Mouse (Mus musculus) forebrain, embryonic 11.5 days (tissue): ENCODE measurements around the gene Gm17018. TPM values are rescaled to one million over a fixed set of nuclear protein-coding genes. Genes with fewer than 3 reads are reported as not detected.

Source experiments
- ATAC-seq: fragments of 200-750 bp; cut with Nextera tagmentation; replicated peaks from 2 replicates; pipeline ENCODE4 v1.8.0; 2017; ENCODE audit warnings: moderate TSS enrichment; ENCODE audit not compliant: low FRiP score
- DNase-seq: peaks from one replicate; pipeline ENCODE4 v3.0.0-alpha.2; 2017; ENCODE audit warnings: low spot score
- H3K27ac ChIP-seq: fragments of 300-500 bp; sonication (generic); 2 replicates; pipeline ENCODE4 v1.5.1; 2014; ENCODE audit warnings: low read depth, low read length
- H3K27me3 ChIP-seq: fragments of 300-500 bp; sonication (generic); 2 replicates; pipeline ENCODE4 v1.6.1; 2014; ENCODE audit warnings: mild to moderate bottlenecking, low read length, mixed read lengths; ENCODE audit not compliant: control insufficient read depth, insufficient read depth
- H3K36me3 ChIP-seq: fragments of 300-500 bp; sonication (generic); 2 replicates; pipeline ENCODE4 v1.6.1; 2014; ENCODE audit warnings: mild to moderate bottlenecking, low read length, moderate library complexity, mixed read lengths; ENCODE audit not compliant: control insufficient read depth, insufficient read depth
- H3K4me1 ChIP-seq: fragments of 300-500 bp; sonication (generic); replicated peaks from 2 replicates; pipeline ENCODE4 v1.6.1; 2014; ENCODE audit warnings: low read length, mixed read lengths; ENCODE audit not compliant: control insufficient read depth, insufficient read depth
- H3K4me2 ChIP-seq: fragments of 300-500 bp; sonication (generic); 2 replicates; pipeline ENCODE4 v1.6.1; 2014; ENCODE audit warnings: low read depth, mild to moderate bottlenecking, low read length, moderate library complexity, mixed read lengths; ENCODE audit not compliant: severe bottlenecking
- H3K4me3 ChIP-seq: fragments of 300-500 bp; sonication (generic); 2 replicates; pipeline ENCODE4 v1.5.1; 2014; ENCODE audit warnings: low read depth, low read length
- H3K9ac ChIP-seq: fragments of 300-500 bp; sonication (generic); 2 replicates; pipeline ENCODE4 v1.6.1; 2014; ENCODE audit warnings: low read length
- H3K9me3 ChIP-seq: fragments of 300-500 bp; sonication (generic); 2 replicates; pipeline ENCODE4 v1.6.1; 2016; ENCODE audit warnings: low read length, mixed read lengths; ENCODE audit not compliant: control insufficient read depth
- WGBS: fragments of 180-500 bp; shearing (Covaris S2); extraction: QIAGEN DNeasy Blood & Tissue Kit; methylation state at CpG from one replicate; pipeline ENCODE4 v1.1.7; 2014; 5-methylcytosine and 5-hydroxymethylcytosine counted together
- polyA plus RNA-seq: library from polyadenylated mRNA; unstranded; fragments of >200 nt; fragmentation: Nextera tagmentation; extraction: Ambion mirVana; gene quantifications from 2 replicates; pipeline ENCODE4 v1.2.1, GENCODE M21; 2014

The Gm17018 gene
- polyA plus RNA-seq = 49.7 and 53.9 TPM in 2 replicates

DNA sequence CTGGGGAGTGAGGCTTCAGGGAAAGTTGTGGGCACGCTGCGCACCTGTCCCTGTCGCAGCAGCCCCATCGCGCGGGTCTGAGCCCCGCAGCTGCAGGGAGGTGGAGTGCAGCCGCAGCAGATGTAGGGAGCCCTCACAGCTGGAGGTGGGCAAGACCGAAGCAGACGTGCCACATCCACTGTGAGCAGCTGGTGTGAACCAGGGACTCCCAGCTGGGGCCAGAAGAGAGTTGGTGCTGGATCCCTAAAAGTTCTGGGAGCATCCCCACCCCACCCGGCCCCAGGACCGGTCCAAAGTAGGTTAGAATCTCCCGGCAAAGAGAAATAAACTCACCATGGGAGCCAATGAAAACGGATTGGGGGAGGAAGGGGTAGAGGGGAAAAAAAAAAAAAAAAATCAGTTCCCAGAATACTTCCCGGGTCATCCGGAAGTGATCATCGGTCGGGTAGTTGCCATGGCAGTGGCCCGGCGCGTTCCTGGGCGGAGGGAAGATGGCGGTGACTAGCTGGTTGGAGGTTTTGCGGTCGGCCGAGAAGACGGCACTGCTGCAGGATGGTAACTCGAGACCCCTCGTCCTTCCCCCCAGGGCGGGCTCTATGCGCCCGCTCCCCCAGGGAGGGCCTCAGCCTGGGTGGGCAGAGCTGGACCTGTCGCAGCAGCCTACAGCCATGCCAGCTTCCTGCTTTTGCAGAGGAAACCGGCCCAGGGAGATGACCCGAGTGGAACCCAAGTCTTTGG, at the start of gene Gm17018, which contains the start of gene Poll:
Gene Gm17018, plus strand, starts transcription at position 463 of the 738 bp plus-strand sequence.
Gene Poll, minus strand, starts transcription at position 379 of the 738 bp plus-strand sequence.
- Histone ChIP-seq H3K4me1 (0 out of 2 replicates have a peak, but pooled peaks cover 3% of the 10 kb centered on the region), H3K4me3 (peak within 1 kb of the TSS; percentile 49), H3K27me3 (no peaks in the 10 kb centered on the region), H3K27ac (no peak within 1 kb of the TSS), H3K9me3 (no peaks in the 10 kb centered on the region), H3K36me3 (no peaks in the 10 kb centered on the region; the same call in 1 of the 2 replicates), H3K9ac (peak within 1 kb of the TSS; percentile 67), H3K4me2 (peak within 1 kb of the TSS; percentile 92)
- under 1% methylated on average over 35 of the region's 35 CpGs for WGBS
- DNase-seq (peak; percentile 90), ATAC-seq (peak; percentile 82)

DNA sequence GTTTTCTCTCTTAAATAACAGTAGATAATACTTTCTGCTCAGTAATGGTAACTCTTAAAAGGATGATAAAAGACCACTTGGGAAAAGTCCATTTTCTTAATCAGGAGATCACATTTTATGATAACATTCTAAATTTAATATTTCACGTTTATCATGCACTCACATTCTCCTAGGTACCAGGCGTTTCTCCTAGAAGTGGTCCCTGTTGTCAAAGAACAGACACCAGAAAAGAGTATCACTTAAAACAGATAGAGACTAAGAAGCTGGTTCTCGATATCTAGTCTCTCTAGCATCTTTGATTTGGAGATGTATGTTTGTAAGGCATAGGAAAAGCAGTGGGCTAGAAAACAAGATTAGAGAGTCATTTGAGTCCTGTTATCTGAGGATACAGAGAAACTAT, 49.7 kb upstream of the Gm17018 start:
- no peaks in the 10 kb centered on the region for H3K4me1 ChIP-seq
- H3K4me2 ChIP-seq = no peak overlapping the region
- H3K36me3 ChIP-seq = no peaks in the 10 kb centered on the region; the same call in 1 of the 2 replicates
- no peaks in the 10 kb centered on the region for H3K9me3 ChIP-seq
- no peak overlapping the region for H3K27ac ChIP-seq
- DNase-seq (no peak), ATAC-seq (no peak)
- H3K9ac ChIP-seq = no peak overlapping the region
- no peak overlapping the region for H3K4me3 ChIP-seq
- WGBS = 75% methylated on average over 3 of the region's 3 CpGs
- no peaks in the 10 kb centered on the region for H3K27me3 ChIP-seq

DNA sequence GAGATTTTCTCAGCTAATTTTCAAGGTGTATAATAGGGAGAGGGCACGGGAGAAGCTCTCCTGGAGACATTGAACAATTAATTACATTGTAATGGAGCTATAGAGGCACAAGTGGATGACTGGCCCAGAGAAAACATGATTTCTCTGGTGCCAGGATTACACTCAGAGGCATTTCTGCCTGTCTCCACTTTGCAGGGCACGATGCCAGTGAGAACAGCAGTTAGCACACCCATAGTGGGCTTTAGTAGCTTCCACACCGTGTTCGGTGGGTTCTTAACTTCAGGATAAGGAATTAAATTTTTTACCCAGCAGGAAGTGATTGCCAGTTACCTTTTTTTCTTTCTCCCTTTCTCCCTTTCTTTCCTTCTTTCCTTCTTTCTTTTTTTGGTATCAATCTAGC, 49.0 kb upstream of the Gm17018 start:
- Histone ChIP-seq H3K4me2 (no peak overlapping the region), H3K4me1 (no peaks in the 10 kb centered on the region), H3K9me3 (no peaks in the 10 kb centered on the region), H3K4me3 (no peak overlapping the region), H3K27ac (no peak overlapping the region), H3K27me3 (no peaks in the 10 kb centered on the region), H3K36me3 (peaks cover 2% of the 10 kb centered on the region; the same call in 1 of the 2 replicates), H3K9ac (no peak overlapping the region)
- WGBS = 75% methylated on average over 4 of the region's 4 CpGs
- no peak for DNase-seq
- ATAC-seq = no peak

DNA sequence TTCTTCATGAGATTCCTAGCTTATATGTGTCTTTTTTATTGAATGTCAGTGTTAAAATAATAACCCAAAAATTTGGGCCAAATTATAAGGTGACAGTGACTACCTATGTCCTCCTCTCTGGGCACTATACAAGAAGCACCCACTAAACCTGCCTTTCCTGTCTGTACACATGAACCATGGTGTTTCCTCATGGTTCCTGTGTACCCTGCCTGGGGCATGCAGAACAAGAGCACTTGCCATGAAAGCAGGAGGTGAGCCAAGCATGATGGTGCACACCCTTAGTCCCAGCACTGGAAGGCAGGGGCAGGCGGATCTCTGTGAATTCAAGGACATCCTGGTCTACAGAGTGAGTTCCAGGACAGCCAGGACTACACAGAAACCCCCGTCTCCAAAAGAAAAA, 45.1 kb upstream of the Gm17018 start:
- Histone ChIP-seq H3K9me3 (no peaks in the 10 kb centered on the region), H3K4me2 (no peak overlapping the region), H3K4me3 (no peak overlapping the region), H3K27ac (no peak overlapping the region), H3K36me3 (peaks cover 2% of the 10 kb centered on the region; the same call in 1 of the 2 replicates), H3K4me1 (no peaks in the 10 kb centered on the region), H3K9ac (no peak overlapping the region), H3K27me3 (no peaks in the 10 kb centered on the region)
- DNase-seq (no peak), ATAC-seq (no peak)
- WGBS = 90% methylated on average over 2 of the region's 2 CpGs

DNA sequence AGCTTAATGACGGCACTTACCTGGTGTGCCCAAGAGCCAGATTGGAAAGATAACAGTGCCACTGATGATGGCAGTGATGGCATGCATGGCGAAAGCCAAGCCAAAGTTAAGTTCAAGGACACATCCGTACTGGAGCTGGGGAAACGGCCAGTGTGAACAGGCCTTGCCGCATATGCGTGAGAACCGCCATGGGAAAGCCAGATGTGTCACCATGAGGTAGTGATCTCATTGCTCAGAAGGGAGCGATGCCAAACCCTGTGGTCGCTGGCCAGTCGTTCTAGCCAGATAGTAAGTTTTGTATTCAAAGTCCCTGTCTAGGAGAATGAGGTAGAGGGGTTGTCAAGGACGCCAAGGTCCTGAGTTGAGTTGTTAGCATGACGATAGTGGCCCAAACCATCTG, 44.2 kb upstream of the Gm17018 start:
- H3K9ac ChIP-seq = no peak overlapping the region
- no peaks in the 10 kb centered on the region for H3K4me1 ChIP-seq
- H3K36me3 ChIP-seq = peaks cover 2% of the 10 kb centered on the region; the same call in 1 of the 2 replicates
- H3K4me3 ChIP-seq = no peak overlapping the region
- no peak overlapping the region for H3K27ac ChIP-seq
- ATAC-seq (no peak), DNase-seq (no peak)
- H3K27me3 ChIP-seq = no peaks in the 10 kb centered on the region
- H3K9me3 ChIP-seq = no peaks in the 10 kb centered on the region
- 95% methylated on average over 12 of the region's 12 CpGs for WGBS
- H3K4me2 ChIP-seq = no peak overlapping the region

DNA sequence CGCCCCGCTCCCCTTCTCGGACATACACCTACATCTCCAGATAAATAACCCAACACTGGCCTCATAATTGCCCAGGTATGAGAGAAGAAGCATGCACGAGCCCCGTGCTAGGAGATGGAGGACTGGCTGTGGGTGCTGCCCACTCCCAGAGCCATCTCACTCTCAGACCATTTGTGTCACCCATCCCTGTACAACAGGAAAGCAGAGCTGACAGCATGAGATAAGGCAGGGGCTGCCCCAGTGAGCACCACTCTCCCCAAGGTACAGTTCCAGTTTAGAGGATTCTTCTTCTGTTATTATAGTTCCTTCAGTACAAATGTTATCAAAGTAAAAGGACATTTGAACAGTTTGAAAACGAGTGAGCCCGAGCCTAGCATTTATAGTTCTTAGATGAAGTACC, 33.0 kb upstream of the Gm17018 start:
- no peak overlapping the region for H3K4me3 ChIP-seq
- H3K9ac ChIP-seq = no peak overlapping the region
- WGBS = 91% methylated on average over 7 of the region's 7 CpGs
- no peak for ATAC-seq
- H3K27me3 ChIP-seq = no peaks in the 10 kb centered on the region
- H3K9me3 ChIP-seq = no peaks in the 10 kb centered on the region
- H3K36me3 ChIP-seq = peaks cover 5% of the 10 kb centered on the region; the same call in 1 of the 2 replicates
- no peaks in the 10 kb centered on the region for H3K4me1 ChIP-seq
- no peak for DNase-seq
- no peak overlapping the region for H3K4me2 ChIP-seq
- H3K27ac ChIP-seq = no peak overlapping the region

DNA sequence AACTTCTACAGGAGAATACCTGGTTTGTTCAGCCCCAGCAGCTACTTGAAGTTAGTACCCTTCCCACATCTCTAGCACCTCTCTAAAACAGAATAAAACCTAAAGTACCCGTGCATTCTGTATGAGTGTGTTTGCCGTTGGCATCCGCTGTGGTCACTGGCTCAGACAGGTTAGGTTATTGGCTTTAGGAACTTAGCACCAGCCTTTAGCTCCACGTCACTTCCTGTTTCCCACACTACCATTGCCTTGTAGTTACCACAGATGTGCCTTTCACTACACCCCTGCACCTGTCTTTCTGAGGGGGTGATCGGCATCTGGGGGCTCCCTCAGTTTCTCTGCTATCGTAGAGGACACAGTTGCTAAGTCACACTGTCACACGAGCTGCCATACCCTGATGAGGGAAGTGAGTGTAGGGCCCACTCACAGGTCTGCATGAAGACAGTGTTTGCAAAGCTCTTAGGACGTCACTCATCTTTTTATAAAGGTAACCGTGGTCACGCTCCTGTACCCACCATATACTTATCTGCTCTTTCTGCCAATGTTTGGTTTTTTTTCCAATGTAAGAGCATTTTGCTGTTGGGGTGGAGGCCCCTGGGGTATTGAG, 32.4 kb upstream of the Gm17018 start:
- DNase-seq (no peak), ATAC-seq (no peak)
- H3K9ac ChIP-seq = no peak overlapping the region
- H3K27me3 ChIP-seq = no peaks in the 10 kb centered on the region
- H3K27ac ChIP-seq = no peak overlapping the region
- no peak overlapping the region for H3K4me3 ChIP-seq
- H3K36me3 ChIP-seq = peaks cover 5% of the 10 kb centered on the region; the same call in 1 of the 2 replicates
- H3K4me1 ChIP-seq = no peaks in the 10 kb centered on the region
- H3K4me2 ChIP-seq = no peak overlapping the region
- H3K9me3 ChIP-seq = no peaks in the 10 kb centered on the region
- 93% methylated on average over 10 of the region's 10 CpGs for WGBS

DNA sequence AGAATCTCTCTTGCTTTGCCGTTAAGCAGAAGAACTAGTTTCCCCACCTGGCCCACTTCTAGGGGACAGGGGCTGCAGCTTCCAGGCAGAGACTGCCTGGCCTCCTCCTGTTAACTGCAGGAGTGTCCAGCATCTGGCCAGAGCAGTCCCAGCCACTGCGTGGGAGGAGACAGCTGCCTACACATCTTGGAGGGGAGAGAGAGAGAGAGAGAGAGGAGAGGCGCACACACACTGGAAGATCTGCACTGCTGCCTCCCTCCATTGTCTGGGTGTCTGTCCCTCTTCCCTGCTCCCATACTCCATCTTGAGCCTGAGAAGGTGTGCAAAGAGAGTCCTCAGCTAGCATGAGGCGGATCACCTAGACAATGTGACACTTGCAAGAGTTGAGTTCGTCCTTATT, 31.1 kb upstream of the Gm17018 start:
- 86% methylated on average over 5 of the region's 5 CpGs for WGBS
- H3K4me2 ChIP-seq = no peak overlapping the region
- H3K36me3 ChIP-seq = peaks cover 5% of the 10 kb centered on the region; the same call in 1 of the 2 replicates
- no peak overlapping the region for H3K9ac ChIP-seq
- DNase-seq = no peak
- no peak overlapping the region for H3K27ac ChIP-seq
- H3K9me3 ChIP-seq = no peaks in the 10 kb centered on the region
- H3K27me3 ChIP-seq = no peaks in the 10 kb centered on the region
- peaks cover under 1% of the 10 kb centered on the region; the same call in 1 of the 2 replicates for H3K4me1 ChIP-seq
- no peak overlapping the region for H3K4me3 ChIP-seq
- no peak for ATAC-seq
